Comparison of ENCODE assay signal across 9 mouse cellular contexts in the genomic region with DNA sequence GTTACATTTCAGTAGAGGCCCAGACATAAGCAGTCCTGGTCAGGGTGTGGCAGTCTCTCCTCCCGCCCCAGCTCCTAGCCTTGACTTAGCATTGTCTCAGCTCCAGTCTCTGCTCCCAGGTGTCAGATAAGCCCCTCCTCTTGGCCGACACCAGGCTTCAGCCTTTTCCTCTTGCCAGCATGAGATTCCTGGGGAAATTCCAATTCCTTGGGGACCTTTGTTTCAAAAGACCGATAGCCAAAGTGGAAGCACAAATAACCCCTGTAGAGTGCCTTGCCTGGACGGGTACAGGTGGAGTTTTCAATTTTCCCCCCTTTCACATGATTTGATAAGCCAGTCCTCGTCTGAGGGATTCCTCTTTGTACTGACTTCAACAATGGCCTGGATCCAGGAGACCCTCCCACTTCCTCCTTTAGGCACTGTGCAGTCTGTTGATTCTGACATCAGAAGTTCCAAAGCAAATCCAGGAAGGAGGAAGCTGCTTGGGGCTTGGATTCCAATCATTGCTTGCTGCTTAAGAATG. TPM values are rescaled to one million over a fixed set of nuclear protein-coding genes. Genes with fewer than 3 reads are reported as not detected.
DNase-seq lines count a peak whose midpoint lies in the region; ATAC-seq and TF ChIP-seq lines count a peak whose summit lies in the region.
"Had no signal": no experiment of that assay in that cellular context is flagged by ENCODE, and none has a peak within 500 bp of the region (broad histone marks: within the 10 kb centered on the region; RNA-seq: fewer than 3 reads in every experiment).

No protein-coding gene starts in this region.

- no peaks in the 10 kb centered on the region for H3K36me3 ChIP-seq in heart, embryonic 14.5 days (ENCODE audit: control insufficient read depth, insufficient read depth, low read length)
- no peaks in the 10 kb centered on the region for H3K36me3 ChIP-seq in kidney, postnatal 0 days (ENCODE audit: insufficient read depth, low read length)
- H3K36me3 ChIP-seq: G1E had no signal

- TF ChIP-seq CTCF in kidney, postnatal 0 days (IDR thresholded peaks at IDR 0.05; ENCODE audit: low read depth): no peak

- DNase-seq in gastrocnemius, adult 18-20 months (ENCODE audit: low spot score): peak; percentile 63
- DNase-seq in gastrocnemius, postnatal 10 days: no peak
- peak; percentile 37 for DNase-seq in embryo, embryonic 11 days
- peak; percentile 78 for DNase-seq in kidney, postnatal 0 days (ENCODE audit: low spot score)
- DNase-seq in thymus, postnatal 10 days (ENCODE audit: low spot score in 2 of 2): no peak
- no peak for DNase-seq in urinary bladder, postnatal 10 days (ENCODE audit: low spot score)

- peak overlapping the region; percentile 64 to 79 for H3K27ac ChIP-seq in heart, embryonic 14.5 days (replicated peaks in 1 of 2; ENCODE audit: control insufficient read depth in 1 of 2, insufficient read depth in 1 of 2, low read depth in 2 of 2, low read length in 2 of 2)
- peak overlapping the region; percentile 44; the same call in 1 of the 2 replicates for H3K27ac ChIP-seq in kidney, postnatal 0 days

- ATAC-seq in heart, embryonic 14.5 days (ENCODE audit: insufficient number of reproducible peaks, insufficient read depth, low FRiP score, low read depth): peak; percentile 66; the same call in 1 of the 2 replicates
- ATAC-seq in kidney, postnatal 0 days (replicated peaks; ENCODE audit: low FRiP score, low read depth): no peak
- ATAC-seq in megakaryocyte progenitor cell, adult 5-6 weeks (replicated peaks; ENCODE audit: poor library complexity): peak; percentile 78

- peaks cover 30 to 65% of the 10 kb centered on the region in 2 experiments for H3K4me1 ChIP-seq in heart, embryonic 14.5 days (ENCODE audit: control insufficient read depth in 2 of 2, insufficient read depth in 2 of 2, low read length in 2 of 2)
- peaks cover 44% of the 10 kb centered on the region for H3K4me1 ChIP-seq in kidney, postnatal 0 days (replicated peaks; ENCODE audit: insufficient read depth, low read length)

- no peak overlapping the region for H3K4me3 ChIP-seq in heart, embryonic 14.5 days (ENCODE audit: control insufficient read depth in 1 of 2, insufficient read depth in 1 of 2, low read depth in 1 of 2, low read length in 2 of 2)
- no peak overlapping the region for H3K4me3 ChIP-seq in kidney, postnatal 0 days (replicated peaks; ENCODE audit: low read depth, low read length)

- 5% methylated on average over 5 of the region's 5 CpGs for WGBS in heart, embryonic 14.5 days
- WGBS in kidney, postnatal 0 days: 31% methylated on average over 5 of the region's 5 CpGs

- H3K4me2 ChIP-seq in heart, embryonic 14.5 days (ENCODE audit: low read length): peak overlapping the region; percentile 40
- H3K4me2 ChIP-seq in kidney, postnatal 0 days (ENCODE audit: low read length): peak overlapping the region; percentile 29; the same call in 1 of the 2 replicates

- H3K9ac ChIP-seq in heart, embryonic 14.5 days (ENCODE audit: low read length): 0 out of 2 replicates have a peak overlapping the region, but pooled peaks have one; percentile 35
- H3K9ac ChIP-seq in kidney, postnatal 0 days (ENCODE audit: low read depth, low read length): 0 out of 2 replicates have a peak overlapping the region, but pooled peaks have one; percentile 19

- no peaks in the 10 kb centered on the region for H3K9me3 ChIP-seq in heart, embryonic 14.5 days (ENCODE audit: control insufficient read depth, low read length)
- H3K9me3 ChIP-seq in kidney, postnatal 0 days (replicated peaks; ENCODE audit: low read length): no peaks in the 10 kb centered on the region
- H3K9me3 ChIP-seq: G1E had no signal

- no peaks in the 10 kb centered on the region for H3K27me3 ChIP-seq in heart, embryonic 14.5 days (ENCODE audit: control insufficient read depth, insufficient read depth, low read length)
- no peaks in the 10 kb centered on the region for H3K27me3 ChIP-seq in kidney, postnatal 0 days (ENCODE audit: insufficient read depth, low read length)

RNA-seq across cellular contexts. Expression of a gene that starts 33.8 kb away (rescaled TPM):
- 10 to 100 TPM in 1 of 2 experiments, 1 to 10 TPM in 1; 6.2 to 10.5 TPM for total RNA-seq in gastrocnemius, adult 18-20 months (2021)
- 10 to 100 TPM; 29.5 to 30.8 TPM for total RNA-seq in gastrocnemius, postnatal 10 days (2021)
- polyA plus RNA-seq in heart, embryonic 14.5 days (2014; fragmentation: Nextera tagmentation; extraction: Ambion mirVana): 10.0 and 11.2 TPM in 2 replicates
- 10.7 and 12.7 TPM in 2 replicates for polyA plus RNA-seq in kidney, postnatal 0 days (2015; fragmentation: Nextera tagmentation; extraction: Ambion mirVana)
- 16.1 and 16.9 TPM in 2 replicates for total RNA-seq in megakaryocyte progenitor cell, adult 5-6 weeks (2015)
- 16.7 and 17.1 TPM in 2 replicates for total RNA-seq in megakaryocyte progenitor cell, adult 5-6 weeks (2017)

Comparison
In these comparisons a context has a peak if more than half of its experiments do, and no peak if none do; other contexts are left out.
1. DNase-seq: peak in gastrocnemius, adult 18-20 months (single experiment), embryo, embryonic 11 days (single experiment) and kidney, postnatal 0 days (single experiment); none in gastrocnemius, postnatal 10 days (single experiment), thymus, postnatal 10 days (0 of 2) and urinary bladder, postnatal 10 days (single experiment).